Mouse (Mus musculus): ENCODE data around the gene Dcx.

DNA sequence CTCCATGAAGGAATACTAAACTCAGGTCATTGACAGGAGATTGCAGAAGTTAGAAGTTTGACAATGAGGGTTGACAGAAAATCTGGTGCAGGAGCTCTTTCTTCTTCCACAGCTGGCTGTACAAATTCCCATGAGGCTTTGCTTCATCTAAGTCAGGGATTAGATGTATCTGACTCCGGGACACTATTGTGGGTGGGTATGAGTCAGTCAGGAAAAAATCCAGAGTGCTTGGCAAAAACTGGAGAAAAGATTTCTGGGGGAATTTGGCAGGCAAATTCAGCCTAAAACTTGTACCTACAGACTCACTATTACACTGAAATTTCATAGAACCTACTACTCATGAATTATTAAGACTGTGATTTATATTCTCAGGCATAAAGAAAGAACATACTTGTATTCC is 117.2 kb downstream of the Dcx start:
- TF ChIP-seq CTCF (IDR thresholded peaks at IDR 0.05; ENCODE audit: control insufficient read depth, insufficient read depth, low read length), result no peak
- no peak for TF ChIP-seq POLR2A (IDR thresholded peaks at IDR 0.05; ENCODE audit: borderline replicate concordance, control insufficient read depth, low read depth, low read length)
